Mouse (Mus musculus) common myeloid progenitor, adult 5-6 weeks (primary cell): ENCODE data around the gene Eif4g3. TPM values are rescaled to one million over a fixed set of nuclear protein-coding genes. Genes with fewer than 3 reads are reported as not detected.

ENCODE experiments used
- total RNA-seq: library from RNA; stranded (forward); fragments of 200-1000, 187-1606 nt; gene quantifications from 2 replicates; pipeline ENCODE4 v1.2.3, GENCODE M21; 2017

The Eif4g3 gene
- total RNA-seq, 1 experiment from 2014 or later: 51.2 TPM

Other genes with a start within 250 kb of the Eif4g3 start
- gene Alpl, start 196.6 kb upstream of the Eif4g3 start, total RNA-seq: not detected in 2 replicates
- gene Ece1, start 130.8 kb upstream of the Eif4g3 start, total RNA-seq: 6.5 and 8.9 TPM in 2 replicates
- 272 and 317 TPM in 2 replicates for gene Hp1bp3, start 223.3 kb downstream of the Eif4g3 start, total RNA-seq